Mouse (Mus musculus) neural tube, embryonic 15.5 days (tissue): ENCODE measurements around the gene Olfr898. TPM values are rescaled to one million over a fixed set of nuclear protein-coding genes. Genes with fewer than 3 reads are reported as not detected.

Source experiments
- ATAC-seq: fragments of 200-750 bp; cut with Nextera tagmentation; 2 replicates; pipeline ENCODE4 v1.8.0; 2017; ENCODE audit warnings: mild to moderate bottlenecking, moderate TSS enrichment, moderate library complexity; ENCODE audit not compliant: low FRiP score
- H3K27ac ChIP-seq: fragments of 300-500 bp; sonication (generic); replicated peaks from 2 replicates; pipeline ENCODE4 v1.5.1; 2015; ENCODE audit warnings: mild to moderate bottlenecking, inconsistent platforms
- H3K27me3 ChIP-seq: fragments of 300-500 bp; sonication (generic); replicated peaks from 2 replicates; pipeline ENCODE4 v1.6.1; 2015; ENCODE audit warnings: inconsistent platforms
- H3K36me3 ChIP-seq: fragments of 300-500 bp; sonication (generic); 2 replicates; pipeline ENCODE4 v1.6.1; 2015; ENCODE audit warnings: inconsistent platforms
- H3K4me1 ChIP-seq: fragments of 300-500 bp; sonication (generic); 2 replicates; pipeline ENCODE4 v1.6.1; 2015; ENCODE audit warnings: inconsistent platforms
- H3K4me2 ChIP-seq: fragments of 300-500 bp; sonication (generic); 2 replicates; pipeline ENCODE4 v1.6.1; 2015; ENCODE audit warnings: inconsistent platforms, mild to moderate bottlenecking, moderate library complexity
- H3K4me3 ChIP-seq: fragments of 300-500 bp; sonication (generic); replicated peaks from 2 replicates; pipeline ENCODE4 v1.5.1; 2015; ENCODE audit warnings: mild to moderate bottlenecking, inconsistent platforms
- H3K9ac ChIP-seq: fragments of 300-500 bp; sonication (generic); replicated peaks from 2 replicates; pipeline ENCODE4 v1.6.1; 2015; ENCODE audit warnings: mild to moderate bottlenecking, inconsistent platforms
- H3K9me3 ChIP-seq: fragments of 300-500 bp; sonication (generic); replicated peaks from 2 replicates; pipeline ENCODE4 v1.6.1; 2016; ENCODE audit warnings: inconsistent platforms
- WGBS: fragments of 180-500 bp; shearing (Covaris S2); methylation state at CpG from one replicate; pipeline ENCODE4 v1.1.7; 2015; ENCODE audit warnings: mixed read lengths; 5-methylcytosine and 5-hydroxymethylcytosine counted together
- polyA plus RNA-seq: library from polyadenylated mRNA; unstranded; fragments of >200 nt; fragmentation: Nextera tagmentation; extraction: Ambion mirVana; gene quantifications from 2 replicates; pipeline ENCODE4 v1.2.1, GENCODE M21; 2015

Gene Olfr898
- polyA plus RNA-seq = not detected in 2 replicates

- Histone ChIP-seq H3K4me2 (no peak within 1 kb of the TSS), H3K36me3 (no peaks in the 10 kb centered on the region), H3K4me3 (no peak within 1 kb of the TSS), H3K27ac (no peak within 1 kb of the TSS), H3K9me3 (no peaks in the 10 kb centered on the region), H3K27me3 (no peaks in the 10 kb centered on the region), H3K4me1 (no peaks in the 10 kb centered on the region), H3K9ac (no peak within 1 kb of the TSS)
- 91% methylated on average over 4 of the region's 4 CpGs for WGBS
- no peak for ATAC-seq
Measured at GRCm38 (mm10) chr9:38348111-38348510, at the start of gene Olfr898. Olfr898 (plus strand) TSS chr9:38348411.

DNA sequence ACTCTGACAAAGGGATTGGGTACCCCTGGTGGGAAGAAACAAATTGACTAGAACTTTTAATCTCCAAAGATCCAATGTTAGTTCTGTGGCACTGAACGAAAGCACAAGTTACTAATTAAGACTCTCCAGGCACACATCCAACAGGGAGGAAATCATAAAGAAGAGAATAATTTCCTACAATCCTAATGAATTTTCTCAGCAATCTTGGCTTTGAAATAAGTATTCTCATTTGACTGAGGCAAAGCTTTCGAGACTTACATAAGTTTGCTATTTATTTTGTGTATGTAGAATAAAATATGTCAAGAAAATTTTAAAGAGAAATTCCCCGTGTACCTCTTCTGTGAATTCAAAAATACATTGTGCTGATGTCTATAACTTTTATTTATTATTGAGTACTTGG lies 19.5 kb upstream of the Olfr898 start, which contains the start of gene Olfr25:
Olfr25 (plus strand) TSS at position 301 of the 400 bp plus-strand sequence.
- Histone ChIP-seq H3K4me2 (no peak within 1 kb of the TSS), H3K27me3 (no peaks in the 10 kb centered on the region), H3K9me3 (no peaks in the 10 kb centered on the region), H3K4me3 (no peak within 1 kb of the TSS), H3K4me1 (no peaks in the 10 kb centered on the region), H3K27ac (no peak within 1 kb of the TSS), H3K9ac (no peak within 1 kb of the TSS), H3K36me3 (no peaks in the 10 kb centered on the region)
- no peak for ATAC-seq
- 79% methylated on average over 3 of the region's 3 CpGs for WGBS

DNA sequence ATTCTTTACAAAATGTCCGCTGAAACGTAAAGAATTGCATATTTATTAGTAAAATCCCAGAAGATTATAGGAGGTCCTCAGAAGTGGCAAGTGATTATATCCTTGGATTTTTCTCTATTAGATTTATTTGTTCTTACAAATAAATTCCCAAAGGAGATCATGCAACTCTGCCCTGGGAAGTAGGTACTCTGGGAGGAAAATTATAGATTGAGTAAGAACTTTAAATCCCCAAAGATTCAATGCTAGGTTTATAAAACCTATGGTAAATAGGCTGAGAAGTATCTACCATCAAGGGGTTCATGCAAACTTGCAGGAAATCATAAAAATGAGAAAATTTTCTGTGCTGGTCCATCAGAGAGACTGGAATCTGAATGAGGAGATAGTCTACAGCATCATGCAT lies 18.4 kb downstream of the Olfr898 start, which contains the start of gene Olfr250:
Olfr250 (plus strand) TSS at position 301 of the 400 bp plus-strand sequence.
- Histone ChIP-seq H3K27ac (no peak within 1 kb of the TSS), H3K27me3 (no peaks in the 10 kb centered on the region), H3K9ac (no peak within 1 kb of the TSS), H3K4me2 (no peak within 1 kb of the TSS), H3K36me3 (no peaks in the 10 kb centered on the region), H3K4me3 (no peak within 1 kb of the TSS), H3K9me3 (no peaks in the 10 kb centered on the region), H3K4me1 (no peaks in the 10 kb centered on the region)
- ATAC-seq = no peak
- WGBS = 90% methylated on average over 2 of the region's 2 CpGs

- no peaks in the 10 kb centered on the region for H3K36me3 ChIP-seq
- 68% methylated on average over 2 of the region's 2 CpGs for WGBS
- H3K27ac ChIP-seq = no peak within 1 kb of the TSS
- H3K4me3 ChIP-seq = no peak within 1 kb of the TSS
- H3K4me2 ChIP-seq = no peak within 1 kb of the TSS
- H3K9me3 ChIP-seq = no peaks in the 10 kb centered on the region
- H3K27me3 ChIP-seq = no peaks in the 10 kb centered on the region
- no peak for ATAC-seq
- no peak within 1 kb of the TSS for H3K9ac ChIP-seq
- no peaks in the 10 kb centered on the region for H3K4me1 ChIP-seq
Measured at GRCm38 (mm10) chr9:38376786-38377185, 28.6 kb downstream of the Olfr898 start, which contains the start of gene Olfr251. Olfr251 (plus strand) TSS chr9:38377086.

GRCm38 (mm10) chr9:38401398-38401797 lies 53.2 kb downstream of the Olfr898 start, which contains the start of gene Olfr147:
Olfr147 (plus strand) TSS chr9:38401698.
- Histone ChIP-seq H3K9ac (no peak within 1 kb of the TSS), H3K36me3 (no peaks in the 10 kb centered on the region), H3K4me3 (no peak within 1 kb of the TSS), H3K4me1 (no peaks in the 10 kb centered on the region), H3K27me3 (no peaks in the 10 kb centered on the region), H3K4me2 (no peak within 1 kb of the TSS), H3K27ac (no peak within 1 kb of the TSS), H3K9me3 (no peaks in the 10 kb centered on the region)
- no peak for ATAC-seq
- WGBS = 81% methylated on average over 1 of the region's 1 CpGs

Other genes with a start within 250 kb of the Olfr898 start
- not detected in 2 replicates for gene Olfr888, start 240.3 kb upstream of the Olfr898 start, polyA plus RNA-seq
- 0.04 and 0.10 TPM in 2 replicates for gene Olfr889, start 233.2 kb upstream of the Olfr898 start, polyA plus RNA-seq
- not detected in 2 replicates for gene Olfr890, start 205.9 kb upstream of the Olfr898 start, polyA plus RNA-seq
- not detected in 2 replicates for gene Olfr891, start 167.6 kb upstream of the Olfr898 start, polyA plus RNA-seq
- gene Olfr893, start 140.0 kb upstream of the Olfr898 start, polyA plus RNA-seq = not detected in 2 replicates
- gene Olfr894, start 130.4 kb upstream of the Olfr898 start, polyA plus RNA-seq = not detected in 2 replicates
- gene Olfr143, start 95.6 kb upstream of the Olfr898 start, polyA plus RNA-seq = not detected in 2 replicates
- not detected in 2 replicates for gene Olfr895, start 80.6 kb upstream of the Olfr898 start, polyA plus RNA-seq
- not detected in 2 replicates for gene Olfr896-ps1, start 57.3 kb upstream of the Olfr898 start, polyA plus RNA-seq
- gene Olfr25, start 19.4 kb upstream of the Olfr898 start, polyA plus RNA-seq = not detected in 2 replicates
- gene Olfr250, start 18.5 kb downstream of the Olfr898 start, polyA plus RNA-seq = not detected in 2 replicates
- gene Olfr251, start 28.7 kb downstream of the Olfr898 start, polyA plus RNA-seq = not detected in 2 replicates
- gene Olfr147, start 53.3 kb downstream of the Olfr898 start, polyA plus RNA-seq = not detected in 2 replicates
- not detected in 2 replicates for gene Olfr901, start 81.0 kb downstream of the Olfr898 start, polyA plus RNA-seq
- gene Olfr902, start 99.2 kb downstream of the Olfr898 start, polyA plus RNA-seq = not detected in 2 replicates
- gene Olfr904, start 114.7 kb downstream of the Olfr898 start, polyA plus RNA-seq = not detected in 2 replicates
- not detected in 2 replicates for gene Olfr905, start 122.7 kb downstream of the Olfr898 start, polyA plus RNA-seq
- not detected in 2 replicates for gene Olfr906, start 138.7 kb downstream of the Olfr898 start, polyA plus RNA-seq
- gene Olfr907, start 147.4 kb downstream of the Olfr898 start, polyA plus RNA-seq = not detected in 2 replicates
- gene Olfr911-ps1, start 173.2 kb downstream of the Olfr898 start, polyA plus RNA-seq = not detected in 2 replicates
- not detected in 2 replicates for gene Olfr910, start 189.4 kb downstream of the Olfr898 start, polyA plus RNA-seq
- gene Olfr912, start 231.8 kb downstream of the Olfr898 start, polyA plus RNA-seq = not detected in 2 replicates
- not detected in 2 replicates for gene Olfr913, start 244.3 kb downstream of the Olfr898 start, polyA plus RNA-seq